Mouse (Mus musculus): Measurements from ENCODE around the gene Slc1a7. TPM values are rescaled to one million over a fixed set of nuclear protein-coding genes. Genes with fewer than 3 reads are reported as not detected.

Gene Slc1a7
- total RNA-seq, 1 experiment from 2014 or later, result not detected

Other genes with a start within 250 kb of the Slc1a7 start
- 0.68 to 3.7 TPM (median 1.2 TPM) in 3 replicates for gene Lrp8, start 166.1 kb upstream of the Slc1a7 start, total RNA-seq (2017)
- 160 to 206 TPM (median 163 TPM) in 3 replicates for gene Magoh, start 88.6 kb upstream of the Slc1a7 start, total RNA-seq (2017)
- gene 0610037L13Rik, start 78.5 kb upstream of the Slc1a7 start, total RNA-seq (2017), result 42.0 to 51.1 TPM (median 43.1 TPM) in 3 replicates
- 3.9 to 14.6 TPM (median 7.4 TPM) in 3 replicates for gene Cpt2, start 44.7 kb upstream of the Slc1a7 start, total RNA-seq (2017)
- 1.8 TPM in 1 of 3 replicates, not detected in the others for gene Podn, start 128.1 kb downstream of the Slc1a7 start, total RNA-seq (2017)
- gene Scp2, start 176.7 kb downstream of the Slc1a7 start, total RNA-seq (2017), result 304 to 385 TPM (median 344 TPM) in 3 replicates
- 0.49 TPM in 1 of 3 replicates, not detected in the others for gene Echdc2, start 197.1 kb downstream of the Slc1a7 start, total RNA-seq (2017)
- not detected in 3 replicates for gene Zyg11a, start 249.7 kb downstream of the Slc1a7 start, total RNA-seq (2017)